Mouse (Mus musculus) E14TG2a.4 (cell line): ENCODE results near the gene Adamtsl5.
"Not testable (repeated sequence)": the region's sequence is repeated elsewhere in the genome, so short reads cannot be mapped to it uniquely, and the experiment has no call there.

ENCODE experiments used
- H3K27me3 ChIP-seq: 2 replicates; pipeline ENCODE4 v1.6.1; 2014; ENCODE audit warnings: low read length, control low read depth; ENCODE audit not compliant: insufficient read depth
- H3K36me3 ChIP-seq: 2 replicates; pipeline ENCODE4 v1.6.1; 2014; ENCODE audit warnings: low read length, control low read depth; ENCODE audit not compliant: insufficient read depth
- H3K4me1 ChIP-seq: replicated peaks from 2 replicates; pipeline ENCODE4 v1.6.1; 2014; ENCODE audit warnings: low read depth, low read length, control low read depth
- H3K4me3 ChIP-seq: replicated peaks from 2 replicates; pipeline ENCODE4 v1.5.1; 2014; ENCODE audit warnings: mild to moderate bottlenecking, low read length
- H3K9me3 ChIP-seq: 2 replicates; pipeline ENCODE4 v1.6.1; 2014; ENCODE audit warnings: low read length, control low read depth
- CTCF ChIP-seq: conservative IDR thresholded peaks from 2 replicates; pipeline ENCODE4 v1.5.1; 2014; ENCODE audit warnings: low read length
- NANOG ChIP-seq: IDR thresholded peaks from 2 replicates; pipeline ENCODE4 v1.6.1; 2014; ENCODE audit warnings: borderline replicate concordance, low read length, mixed read lengths
- POU5F1 ChIP-seq: IDR thresholded peaks from 2 replicates; pipeline ENCODE4 v1.6.1; 2014; ENCODE audit warnings: low read length, borderline replicate concordance

The Adamtsl5 gene

DNA sequence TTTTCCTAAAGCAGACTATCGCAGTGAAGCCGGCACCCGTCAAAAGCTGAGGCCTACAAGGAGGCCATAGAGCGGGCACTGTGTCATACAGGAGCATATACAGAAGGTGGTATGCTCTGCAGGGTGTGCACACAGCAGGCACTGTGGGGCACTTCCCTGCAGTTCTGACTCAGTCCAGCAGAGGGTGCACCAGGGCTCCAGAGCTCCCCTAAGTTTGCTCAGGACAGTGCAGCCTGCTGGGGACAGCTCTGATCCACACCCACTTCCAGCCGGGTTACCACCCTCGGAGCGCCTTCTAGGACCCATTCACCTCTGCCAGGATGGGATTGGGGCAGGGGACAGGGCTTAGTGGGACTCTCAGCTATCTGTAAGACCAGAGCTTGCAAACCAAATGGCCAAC lies 2.1 kb upstream of the Adamtsl5 start:
- Histone ChIP-seq H3K9me3 (no peaks in the 10 kb centered on the region), H3K36me3 (no peaks in the 10 kb centered on the region), H3K4me1 (peaks cover 74% of the 10 kb centered on the region), H3K27me3 (peaks cover 89% of the 10 kb centered on the region), H3K4me3 (no peak overlapping the region)
- no peak for TF ChIP-seq POU5F1
- peak; percentile 95 for TF ChIP-seq CTCF
- TF ChIP-seq NANOG, result no peak

DNA sequence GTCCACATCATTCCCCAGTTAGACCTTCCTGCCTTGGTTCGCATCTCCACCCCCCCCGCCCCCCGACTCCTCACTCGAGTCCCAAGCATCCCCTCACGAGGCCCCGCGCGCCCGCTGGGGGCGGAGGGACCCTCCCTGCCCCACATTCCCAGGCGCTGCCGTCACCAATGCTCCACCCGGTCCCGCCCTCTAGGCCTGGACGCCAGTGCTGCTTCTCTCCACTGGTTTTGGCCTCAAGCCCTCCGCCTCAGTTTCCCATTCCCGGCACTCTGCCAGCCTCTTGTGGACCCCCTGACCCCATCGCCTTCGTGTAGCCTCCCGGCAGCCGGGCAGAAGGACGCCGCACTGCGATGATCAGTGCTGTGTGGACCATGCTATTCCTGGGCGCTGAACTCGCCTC lies 769 bp upstream of the Adamtsl5 start:
- 0 out of 2 replicates have a peak, but pooled peaks have one; percentile 4 for TF ChIP-seq CTCF
- no peak for TF ChIP-seq NANOG
- no peak for TF ChIP-seq POU5F1
- Histone ChIP-seq H3K27me3 (peaks cover 83% of the 10 kb centered on the region), H3K36me3 (no peaks in the 10 kb centered on the region), H3K4me1 (peaks cover 85% of the 10 kb centered on the region), H3K4me3 (peak overlapping the region; percentile 77), H3K9me3 (no peaks in the 10 kb centered on the region)

DNA sequence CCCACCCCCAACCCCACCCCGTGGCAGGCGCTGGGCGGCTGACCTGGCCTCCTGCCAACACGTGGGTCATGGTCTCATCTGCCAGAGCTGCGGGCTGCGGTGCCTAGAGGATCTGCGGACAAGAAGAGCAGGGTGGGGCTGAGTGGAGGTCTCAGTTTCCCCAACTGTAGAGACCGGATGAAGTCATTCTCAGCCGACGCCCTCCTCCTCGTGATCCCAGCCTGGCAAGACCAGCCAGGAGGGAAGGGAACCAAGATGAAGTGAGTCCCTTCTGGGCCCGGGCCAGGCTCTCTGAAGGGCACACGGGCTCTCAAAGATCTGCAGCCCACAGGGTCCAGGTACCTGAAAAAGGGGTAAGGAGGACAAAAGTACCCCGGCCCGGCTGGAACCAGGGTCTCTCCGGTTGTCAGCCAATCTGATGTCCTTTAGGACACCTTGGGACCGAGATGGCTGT lies 671 bp downstream of the Adamtsl5 start:
- Histone ChIP-seq H3K9me3 (no peaks in the 10 kb centered on the region), H3K4me1 (peaks cover 85% of the 10 kb centered on the region), H3K27me3 (peaks cover 71% of the 10 kb centered on the region), H3K4me3 (peak overlapping the region; percentile 77), H3K36me3 (no peaks in the 10 kb centered on the region)
- TF ChIP-seq CTCF (no peak), POU5F1 (no peak), NANOG (no peak)

DNA sequence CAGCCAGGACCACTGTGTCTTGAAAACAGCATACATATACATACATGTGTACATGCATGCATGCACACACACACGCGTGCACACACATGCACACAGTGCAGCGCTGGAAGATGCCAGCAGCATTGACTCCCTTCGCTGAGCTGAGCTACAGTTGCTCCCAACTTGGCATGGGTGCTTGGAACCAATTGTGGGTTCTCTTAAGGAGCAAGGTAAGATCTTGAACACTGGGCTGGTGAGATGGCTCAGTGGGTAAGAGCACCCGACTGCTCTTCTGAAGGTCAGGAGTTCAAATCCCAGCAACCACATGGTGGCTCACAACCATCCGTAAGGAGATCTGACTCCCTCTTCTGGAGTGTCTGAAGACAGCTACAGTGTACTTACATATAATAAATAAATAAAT lies 2.3 kb downstream of the Adamtsl5 start:
- not testable (repeated sequence) for H3K36me3 ChIP-seq, H3K9me3 ChIP-seq, H3K4me3 ChIP-seq
- H3K4me1 ChIP-seq, result peaks cover 85% of the 10 kb centered on the region
- H3K27me3 ChIP-seq, result peaks cover 71% of the 10 kb centered on the region

DNA sequence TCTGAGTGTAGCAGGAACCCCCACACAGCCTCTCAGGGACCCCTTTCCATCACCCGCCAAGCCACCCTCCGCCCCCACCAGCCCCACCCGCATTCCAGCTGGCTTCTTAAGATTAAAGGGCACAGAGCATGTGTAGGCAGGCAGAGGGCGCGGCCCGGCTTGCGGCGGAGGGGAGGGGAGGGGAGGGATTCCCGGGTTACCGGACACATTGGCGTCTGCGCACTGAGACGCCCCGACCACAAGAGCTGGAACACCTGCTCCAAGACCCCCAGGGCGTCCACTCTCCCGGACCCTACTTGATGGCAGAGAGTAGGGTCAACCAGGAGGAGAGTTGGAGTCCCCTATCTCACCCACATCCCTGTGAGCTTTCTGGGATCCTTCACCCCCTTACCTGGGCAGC lies 3.1 kb downstream of the Adamtsl5 start:
- H3K27me3 ChIP-seq, result peaks cover 73% of the 10 kb centered on the region
- H3K4me1 ChIP-seq, result peaks cover 87% of the 10 kb centered on the region
- no peak for TF ChIP-seq CTCF
- no peak for TF ChIP-seq NANOG
- TF ChIP-seq POU5F1, result no peak
- H3K4me3 ChIP-seq, result peak overlapping the region; percentile 66
- H3K9me3 ChIP-seq, result no peaks in the 10 kb centered on the region
- no peaks in the 10 kb centered on the region for H3K36me3 ChIP-seq

DNA sequence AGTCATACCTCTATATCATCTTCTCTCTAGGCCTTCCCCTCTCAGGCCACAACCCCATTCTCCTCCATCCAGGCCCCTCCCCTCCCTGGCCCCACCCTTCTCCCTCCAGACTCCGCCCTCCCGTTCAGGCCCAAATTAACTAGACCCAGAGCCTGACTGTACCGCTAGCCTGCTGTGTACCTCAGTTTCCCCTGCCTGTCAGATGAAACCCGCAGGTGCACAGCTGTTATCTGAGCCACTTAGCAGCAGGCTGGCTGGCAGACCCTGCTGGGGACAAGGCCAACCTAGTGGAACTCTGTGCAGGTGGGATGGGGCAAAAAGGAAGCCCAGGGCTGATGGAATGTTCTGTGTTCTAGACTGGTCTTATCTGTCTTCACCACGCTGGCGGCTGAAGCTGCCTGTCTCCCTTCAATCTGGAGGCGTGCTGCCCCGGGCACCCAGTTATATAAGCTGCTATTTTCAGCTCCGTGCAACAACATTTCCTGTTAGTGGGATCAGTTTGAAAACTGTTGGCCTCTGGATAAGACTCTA lies 4.0 kb downstream of the Adamtsl5 start:
- peak overlapping the region; percentile 76 for H3K4me3 ChIP-seq
- H3K27me3 ChIP-seq, result peaks cover 63% of the 10 kb centered on the region
- H3K9me3 ChIP-seq, result no peaks in the 10 kb centered on the region
- peaks cover 88% of the 10 kb centered on the region for H3K4me1 ChIP-seq
- TF ChIP-seq NANOG (no peak), POU5F1 (no peak), CTCF (no peak)
- no peaks in the 10 kb centered on the region for H3K36me3 ChIP-seq

DNA sequence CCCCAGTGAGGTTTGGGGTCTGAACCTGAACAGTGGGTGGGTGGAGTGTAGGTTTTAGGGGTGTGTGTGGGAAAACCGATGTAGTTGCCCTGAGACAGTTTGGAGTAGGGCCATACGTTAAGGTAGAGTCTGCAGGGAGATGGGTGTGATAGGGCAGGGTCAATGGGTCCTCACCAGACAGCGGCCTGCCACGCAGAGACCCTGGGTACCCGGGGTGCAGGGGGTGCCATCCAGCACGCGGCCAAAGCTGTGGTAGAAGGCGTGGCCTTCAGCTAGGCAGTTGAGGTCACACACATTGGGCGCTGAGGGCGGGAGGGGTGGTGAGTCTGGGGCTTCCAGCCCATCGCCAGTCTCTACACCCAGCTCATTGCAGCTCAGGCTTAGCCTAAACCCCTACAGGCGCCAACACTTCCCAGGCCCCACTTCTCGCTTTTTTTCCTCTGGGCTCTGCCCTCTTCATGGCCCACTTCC lies 4.8 kb downstream of the Adamtsl5 start:
- no peaks in the 10 kb centered on the region for H3K36me3 ChIP-seq
- peak overlapping the region; percentile 76 for H3K4me3 ChIP-seq

DNA sequence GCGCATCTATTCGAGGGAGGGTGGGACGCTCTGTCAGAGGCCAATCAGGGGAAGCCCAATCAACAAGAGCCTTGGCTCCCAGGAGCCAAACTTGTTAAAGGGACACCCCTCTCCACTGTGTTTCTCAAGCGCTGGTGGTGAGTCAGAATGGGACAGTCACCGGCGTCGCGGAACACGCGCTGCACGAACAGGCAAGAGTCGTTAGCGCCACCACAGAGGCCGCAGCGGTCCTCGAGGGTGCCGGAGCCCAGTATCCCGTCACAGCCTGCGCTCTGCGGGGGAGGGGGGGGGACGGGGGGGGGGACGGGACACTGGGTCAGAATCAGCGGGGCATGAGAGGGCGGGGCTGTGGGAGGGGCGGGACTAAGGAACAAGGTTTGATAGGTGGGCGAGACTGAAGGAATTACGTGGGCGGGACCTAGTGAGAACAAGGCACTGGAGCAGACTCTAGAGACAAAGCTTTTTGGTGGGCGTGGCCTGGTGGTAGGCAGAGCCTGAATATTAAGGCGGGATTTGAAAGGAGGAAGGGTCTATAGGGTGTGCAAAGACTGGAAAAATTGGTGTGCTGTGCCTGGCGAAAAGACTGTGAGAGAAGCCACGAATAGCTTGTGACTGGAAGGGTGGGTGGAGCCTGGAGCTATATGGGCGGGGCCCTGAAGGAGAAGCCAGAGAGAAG lies 5.3 kb downstream of the Adamtsl5 start:
- H3K4me1 ChIP-seq, result peaks cover 84% of the 10 kb centered on the region
- H3K36me3 ChIP-seq, result no peaks in the 10 kb centered on the region
- H3K9me3 ChIP-seq, result no peaks in the 10 kb centered on the region
- H3K27me3 ChIP-seq, result peaks cover 51% of the 10 kb centered on the region
- H3K4me3 ChIP-seq, result peak overlapping the region; percentile 76
- TF ChIP-seq CTCF, result no peak
- no peak for TF ChIP-seq NANOG
- TF ChIP-seq POU5F1, result no peak

More for the DNA sequence above, 4.8 kb downstream of the Adamtsl5 start:
- H3K4me1 ChIP-seq, result peaks cover 83% of the 10 kb centered on the region
- TF ChIP-seq POU5F1 (no peak), NANOG (no peak), CTCF (no peak)
- peaks cover 56% of the 10 kb centered on the region for H3K27me3 ChIP-seq
- H3K9me3 ChIP-seq, result no peaks in the 10 kb centered on the region

DNA sequence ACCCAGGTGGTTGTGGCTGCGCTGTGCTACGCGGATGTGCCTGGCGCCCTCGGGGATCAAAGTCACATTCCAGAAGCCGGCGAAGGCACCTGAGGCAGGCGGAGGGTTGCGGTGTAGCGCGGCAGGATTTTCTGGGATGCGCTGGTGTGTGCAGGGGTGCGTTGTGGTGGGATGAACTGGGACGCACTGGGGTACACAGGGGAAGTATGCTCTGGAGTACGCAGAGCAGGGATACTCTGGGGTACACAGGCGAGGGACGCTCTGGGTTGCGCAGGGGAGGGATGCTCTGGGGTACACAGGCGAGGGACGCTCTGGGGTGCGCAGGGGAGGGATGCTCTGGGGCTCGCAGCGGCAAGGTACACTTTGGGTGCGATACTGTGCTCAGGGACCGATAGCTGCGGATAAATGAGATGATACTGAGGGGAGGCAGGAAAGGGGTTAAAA lies 5.9 kb downstream of the Adamtsl5 start:
- H3K36me3 ChIP-seq, result no peaks in the 10 kb centered on the region
- no peaks in the 10 kb centered on the region for H3K9me3 ChIP-seq
- H3K4me3 ChIP-seq, result peak overlapping the region; percentile 76
- peaks cover 46% of the 10 kb centered on the region for H3K27me3 ChIP-seq
- TF ChIP-seq NANOG (no peak), CTCF (no peak), POU5F1 (no peak)
- peaks cover 84% of the 10 kb centered on the region for H3K4me1 ChIP-seq
